Mouse (Mus musculus) adrenal gland, postnatal 10 days (tissue): ENCODE measurements at regions not wholly inside any gene's neighbourhood (a gene's known extent, or its start where the extent isn't known, plus 50 kb on each side); places are given as distances from the start of the nearest gene placed in this dataset.

Experiments
- DNase-seq: peaks from one replicate; pipeline ENCODE4 v3.0.0; 2021; ENCODE audit warnings: mixed read lengths

GRCm38 (mm10) chr5:74121861-74122630 is 53.8 kb upstream of the Usp46 start:
- peak; percentile 34 for DNase-seq

DNA sequence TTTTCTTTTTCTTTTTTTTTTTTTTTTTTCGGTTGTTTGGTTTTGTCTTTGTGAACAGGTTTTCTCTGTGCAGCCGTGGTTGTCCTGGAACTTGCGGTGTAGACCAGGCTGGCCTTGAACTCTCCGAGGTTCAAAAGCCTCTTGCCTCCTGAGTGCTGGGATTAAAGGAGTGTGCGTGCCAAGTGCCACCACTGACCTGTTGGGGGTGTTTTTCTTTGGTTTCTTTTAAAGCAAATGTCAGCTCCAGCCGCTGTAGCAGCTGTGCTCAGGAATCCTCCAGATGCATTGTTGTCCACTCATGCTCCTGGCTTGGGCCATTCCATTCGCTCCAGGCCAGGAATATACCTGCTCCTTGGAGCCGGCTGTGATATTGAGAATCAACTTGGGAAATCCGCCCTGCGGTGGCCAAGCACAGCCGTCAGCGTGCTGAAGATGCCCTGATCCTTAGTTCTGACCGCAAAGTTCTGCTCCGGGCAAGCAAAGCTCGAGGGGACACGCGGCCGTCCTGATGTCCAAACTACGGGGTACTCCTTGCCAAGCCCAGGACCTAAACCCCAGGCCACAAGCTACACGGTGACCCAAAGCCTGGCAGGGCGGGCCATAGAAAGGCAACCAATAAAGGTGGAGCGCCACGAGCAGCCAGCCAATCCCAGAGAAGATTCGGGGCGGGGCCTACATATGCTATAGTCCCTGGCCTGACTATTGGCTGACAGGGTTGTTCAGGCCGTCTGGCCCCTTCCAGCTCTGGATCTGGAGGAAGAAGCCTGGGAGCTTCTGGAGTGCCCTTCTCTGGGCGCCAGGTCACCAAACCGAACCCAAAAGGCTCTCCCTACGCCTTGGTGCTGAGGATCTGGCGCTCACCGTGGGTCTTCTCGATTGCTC is 58.0 kb upstream of the Usp46 start:
- DNase-seq: peak; percentile 80

GRCm38 (mm10) chr5:74127518-74127917 is 59.3 kb upstream of the Usp46 start:
- no peak for DNase-seq

DNA sequence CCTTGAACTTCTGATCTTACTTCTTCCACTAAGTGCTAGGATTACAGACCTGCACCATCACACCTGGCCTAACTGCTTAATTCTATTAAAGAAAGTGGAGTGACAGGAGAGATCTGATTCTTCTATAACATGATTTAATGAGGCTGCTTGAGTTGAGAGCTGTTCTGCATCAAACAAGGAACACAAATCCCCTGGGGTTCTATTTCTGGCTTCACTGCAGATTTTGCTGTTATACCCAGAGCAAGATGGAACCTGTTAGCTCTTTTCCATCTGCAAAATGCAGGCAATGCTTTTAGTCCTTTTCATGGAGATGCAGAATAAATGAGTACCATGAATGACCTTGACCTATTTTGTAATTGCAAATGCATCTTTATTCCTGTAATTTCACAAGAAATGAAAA is 61.4 kb upstream of the Usp46 start:
- DNase-seq: no peak

- DNase-seq: no peak
Measured at GRCm38 (mm10) chr5:74132671-74133070, 62.4 kb upstream of the Rasl11b start.

- no peak for DNase-seq
Measured at GRCm38 (mm10) chr5:74136377-74136776, 58.7 kb upstream of the Rasl11b start.

DNA sequence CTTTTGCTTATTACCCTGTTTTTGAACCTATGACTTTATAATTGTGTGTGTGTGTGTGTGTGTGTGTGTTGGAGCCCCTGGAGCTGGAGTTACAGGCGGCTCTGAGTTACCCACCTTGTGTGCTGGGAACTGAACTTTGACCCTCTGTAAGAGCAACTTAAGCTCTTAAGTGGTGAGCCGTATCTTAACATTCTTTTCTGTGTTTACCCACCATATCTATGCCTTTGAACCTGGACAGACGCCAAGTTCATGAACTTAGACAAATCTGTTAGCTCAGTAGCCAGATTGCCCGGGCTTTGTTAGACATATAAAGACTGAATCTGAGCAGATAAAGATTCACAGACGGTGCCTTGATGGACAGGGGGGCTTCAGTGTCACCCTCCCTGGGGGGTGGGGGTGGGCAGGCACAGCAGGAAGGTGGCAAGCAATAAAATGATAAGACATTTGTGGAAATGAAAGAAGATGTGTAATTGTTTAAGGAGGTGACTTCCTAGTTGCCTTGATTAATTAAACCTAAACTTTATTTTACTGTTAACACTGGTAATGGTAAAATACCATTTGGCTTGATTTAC is 58.1 kb upstream of the Rasl11b start:
- DNase-seq: no peak

DNA sequence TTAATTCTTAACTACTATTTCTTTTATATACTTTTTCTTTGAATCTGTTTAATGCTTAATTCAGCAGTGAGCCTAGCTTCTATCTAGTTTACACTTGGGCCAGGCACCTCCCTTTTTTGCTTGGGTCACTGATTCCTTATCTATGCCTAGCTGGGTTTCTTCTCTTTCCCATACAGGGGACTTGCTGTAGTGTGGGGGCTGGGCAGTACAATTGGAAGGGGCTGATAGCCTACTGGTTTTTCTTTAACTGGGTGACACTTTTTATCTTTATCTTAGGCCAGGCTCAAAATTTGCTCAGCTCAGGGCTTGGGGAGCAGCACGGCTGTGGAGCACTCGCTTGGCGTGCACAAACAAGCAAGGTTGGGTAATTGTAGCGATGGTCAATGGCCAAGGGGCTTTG is 51.1 kb upstream of the Rasl11b start:
- no peak for DNase-seq

DNA sequence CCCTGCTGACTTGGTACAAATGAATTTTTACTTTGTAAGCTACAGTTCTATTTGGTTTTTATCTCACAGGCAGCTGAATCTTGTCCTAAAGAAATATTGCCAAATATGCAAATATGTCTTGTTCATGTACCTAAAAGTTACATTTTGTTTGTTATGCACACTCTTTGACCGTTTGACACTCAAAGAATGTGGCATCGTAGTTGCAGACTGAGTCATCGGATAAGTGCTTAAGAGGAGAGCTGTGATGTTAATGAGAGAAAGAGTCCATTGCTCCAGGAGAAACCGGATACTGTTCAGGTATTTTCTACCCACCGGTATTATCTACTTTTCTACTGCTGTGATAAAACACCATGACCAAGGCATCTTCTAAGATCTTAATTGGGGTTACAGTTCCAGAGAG is 50.3 kb upstream of the Rasl11b start:
- no peak for DNase-seq
